Mouse (Mus musculus): ENCODE results near the gene Slc25a3.

- TF ChIP-seq POLR2A (IDR thresholded peaks at IDR 0.05; ENCODE audit: insufficient read depth, low read length) (no peak), CTCF (IDR thresholded peaks at IDR 0.05; ENCODE audit: low read depth, low read length) (no peak), EP300 (IDR thresholded peaks at IDR 0.05; ENCODE audit: insufficient read depth, low read depth, low read length) (no peak)
Measured at GRCm38 (mm10) chr10:91137400-91137799, 13.5 kb upstream of the Slc25a3 start.

All from ES-Bruce4 (cell line).